In genomic region chr2:165874461-165875339, GRCm38 (mm10) we compare ENCODE assay signal across 8 mouse cellular contexts. TPM values are rescaled to one million over a fixed set of nuclear protein-coding genes. Genes with fewer than 3 reads are reported as not detected.
DNase-seq lines count a peak whose midpoint lies in the region; ATAC-seq and TF ChIP-seq lines count a peak whose summit lies in the region.

No protein-coding gene starts in this region.

- peaks cover 66% of the 10 kb centered on the region for H3K36me3 ChIP-seq in forebrain, embryonic 10.5 days (replicated peaks)
- peaks cover 77% of the 10 kb centered on the region for H3K36me3 ChIP-seq in heart, embryonic 14.5 days (ENCODE audit: control insufficient read depth, insufficient read depth, low read length)
- H3K36me3 ChIP-seq in liver, embryonic 16.5 days (ENCODE audit: control insufficient read depth, insufficient read depth): peaks cover 24% of the 10 kb centered on the region
- H3K36me3 ChIP-seq in neural tube, embryonic 13.5 days: peaks cover 24% of the 10 kb centered on the region
- H3K36me3 ChIP-seq in thymus, adult 2 months (ENCODE audit: control insufficient read depth, insufficient read depth, low read length): peaks cover 20% of the 10 kb centered on the region

- peak overlapping the region; percentile 22; the same call in 1 of the 2 replicates for H3K4me3 ChIP-seq in forebrain, embryonic 10.5 days
- no peak overlapping the region; a peak in 1 of 4 replicates for H3K4me3 ChIP-seq in heart, embryonic 14.5 days (ENCODE audit: control insufficient read depth in 1 of 2, insufficient read depth in 1 of 2, low read depth in 1 of 2, low read length in 2 of 2)
- no peak overlapping the region for H3K4me3 ChIP-seq in liver, embryonic 16.5 days (ENCODE audit: low read depth, low read length)
- peak overlapping the region; percentile 26 for H3K4me3 ChIP-seq in neural tube, embryonic 13.5 days
- no peak overlapping the region for H3K4me3 ChIP-seq in thymus, adult 2 months (ENCODE audit: control insufficient read depth, insufficient read depth, low read length)

- H3K27ac ChIP-seq in forebrain, embryonic 10.5 days: peak overlapping the region; percentile 100
- peak overlapping the region; percentile 74 to 87 for H3K27ac ChIP-seq in heart, embryonic 14.5 days (replicated peaks in 1 of 2; ENCODE audit: control insufficient read depth in 1 of 2, insufficient read depth in 1 of 2, low read depth in 2 of 2, low read length in 2 of 2)
- peak overlapping the region; percentile 58 for H3K27ac ChIP-seq in liver, embryonic 16.5 days (ENCODE audit: low read length)
- H3K27ac ChIP-seq in neural tube, embryonic 13.5 days (replicated peaks): peak overlapping the region; percentile 98
- H3K27ac ChIP-seq in thymus, adult 2 months (ENCODE audit: control insufficient read depth, insufficient read depth, low read length): no peak overlapping the region

- peak overlapping the region; percentile 50 for H3K4me2 ChIP-seq in heart, embryonic 14.5 days (ENCODE audit: low read length)
- no peak overlapping the region for H3K4me2 ChIP-seq in liver, embryonic 16.5 days (ENCODE audit: low read depth, low read length)
- peak overlapping the region; percentile 65 for H3K4me2 ChIP-seq in neural tube, embryonic 13.5 days

- no peak for TF ChIP-seq POLR2A in thymus, adult 2 months (IDR thresholded peaks at IDR 0.05; ENCODE audit: control insufficient read depth, extremely low read depth, insufficient read depth, low read length, poor library complexity)

- no peak for TF ChIP-seq CTCF in thymus, adult 2 months (IDR thresholded peaks at IDR 0.05; ENCODE audit: borderline replicate concordance, control insufficient read depth, extremely low read depth, insufficient read depth, low read length, poor library complexity)

- H3K9ac ChIP-seq in heart, embryonic 14.5 days (ENCODE audit: low read length): peak overlapping the region; percentile 61
- H3K9ac ChIP-seq in liver, embryonic 16.5 days (ENCODE audit: low read depth, low read length): no peak overlapping the region
- peak overlapping the region; percentile 80 for H3K9ac ChIP-seq in neural tube, embryonic 13.5 days

- no peaks in the 10 kb centered on the region for H3K9me3 ChIP-seq in forebrain, embryonic 10.5 days
- no peaks in the 10 kb centered on the region for H3K9me3 ChIP-seq in heart, embryonic 14.5 days (ENCODE audit: control insufficient read depth, low read length)
- H3K9me3 ChIP-seq in liver, embryonic 16.5 days (replicated peaks; ENCODE audit: control insufficient read depth, low read length): no peaks in the 10 kb centered on the region
- no peaks in the 10 kb centered on the region for H3K9me3 ChIP-seq in neural tube, embryonic 13.5 days

- H3K4me1 ChIP-seq in forebrain, embryonic 10.5 days: peaks cover 76% of the 10 kb centered on the region
- peaks cover 53 to 78% of the 10 kb centered on the region in 2 experiments for H3K4me1 ChIP-seq in heart, embryonic 14.5 days (ENCODE audit: control insufficient read depth in 2 of 2, insufficient read depth in 2 of 2, low read length in 2 of 2)
- peaks cover 53% of the 10 kb centered on the region for H3K4me1 ChIP-seq in liver, embryonic 16.5 days (ENCODE audit: control insufficient read depth, low read depth, low read length)
- H3K4me1 ChIP-seq in neural tube, embryonic 13.5 days (replicated peaks): peaks cover 96% of the 10 kb centered on the region
- H3K4me1 ChIP-seq in thymus, adult 2 months (replicated peaks; ENCODE audit: control insufficient read depth, insufficient read depth, low read length): peaks cover 23% of the 10 kb centered on the region

- H3K27me3 ChIP-seq in forebrain, embryonic 10.5 days (ENCODE audit: poor library complexity, severe bottlenecking): no peaks in the 10 kb centered on the region
- H3K27me3 ChIP-seq in heart, embryonic 14.5 days (ENCODE audit: control insufficient read depth, insufficient read depth, low read length): no peaks in the 10 kb centered on the region
- no peaks in the 10 kb centered on the region for H3K27me3 ChIP-seq in liver, embryonic 16.5 days (ENCODE audit: control insufficient read depth, insufficient read depth, low read depth, low read length)
- H3K27me3 ChIP-seq in neural tube, embryonic 13.5 days: no peaks in the 10 kb centered on the region
- no peaks in the 10 kb centered on the region for H3K27me3 ChIP-seq in thymus, adult 2 months (ENCODE audit: control insufficient read depth, insufficient read depth, low read length)

- peak; percentile 69 to 80 for DNase-seq in urinary bladder, adult 18-20 months (ENCODE audit: low spot score in 2 of 2)
- no peak for DNase-seq in urinary bladder, postnatal 10 days (ENCODE audit: low spot score)
- peak; percentile 67 for DNase-seq in forebrain, embryonic 10.5 days (ENCODE audit: extremely low spot score, low spot score)
- peak; percentile 89 for DNase-seq in kidney, postnatal 14 days
- no peak for DNase-seq in thymus, adult 2 months

- ATAC-seq in heart, embryonic 14.5 days (ENCODE audit: insufficient number of reproducible peaks, insufficient read depth, low FRiP score, low read depth): peak; percentile 74
- ATAC-seq in liver, embryonic 16.5 days (ENCODE audit: low read depth): peak; percentile 44
- ATAC-seq in neural tube, embryonic 13.5 days (ENCODE audit: low read depth): peak; percentile 88

- 36% methylated on average over 13 of the region's 13 CpGs for WGBS in forebrain, embryonic 10.5 days
- 38% methylated on average over 13 of the region's 13 CpGs for WGBS in heart, embryonic 14.5 days
- WGBS in liver, embryonic 16.5 days (ENCODE audit: insufficient replicate concordance): 56% methylated on average over 13 of the region's 13 CpGs
- 10% methylated on average over 13 of the region's 13 CpGs for WGBS in neural tube, embryonic 13.5 days
- WGBS in thymus, adult 2 months: 78% methylated on average over 13 of the region's 13 CpGs

RNA-seq across cellular contexts. Expression of gene Zmynd8, which starts 24.1 kb away (rescaled TPM):
- polyA plus RNA-seq in forebrain, embryonic 10.5 days (2016; fragmentation: Nextera tagmentation; extraction: Ambion mirVana): 60.2 and 64.4 TPM in 2 replicates
- 35.9 and 38.0 TPM in 2 replicates for polyA plus RNA-seq in heart, embryonic 14.5 days (2014; fragmentation: Nextera tagmentation; extraction: Ambion mirVana)
- 20.0 and 23.6 TPM in 2 replicates for polyA plus RNA-seq in liver, embryonic 16.5 days (2015; fragmentation: Nextera tagmentation; extraction: Ambion mirVana)
- 69.0 and 73.2 TPM in 2 replicates for polyA plus RNA-seq in neural tube, embryonic 13.5 days (2015; fragmentation: Nextera tagmentation; extraction: Ambion mirVana)
- polyA plus RNA-seq in thymus, adult 2 months (2012; rRNA removed): 30.3 and 30.9 TPM in 2 replicates

Comparison
In these comparisons a context has a peak if more than half of its experiments do, and no peak if none do; other contexts are left out.
1. DNase-seq: peak in urinary bladder, adult 18-20 months (2 of 2), forebrain, embryonic 10.5 days (single experiment) and kidney, postnatal 14 days (single experiment); none in urinary bladder, postnatal 10 days (single experiment) and thymus, adult 2 months (single experiment).
2. H3K4me3 ChIP-seq: peak in forebrain, embryonic 10.5 days (single experiment) and neural tube, embryonic 13.5 days (single experiment); none in heart, embryonic 14.5 days (0 of 2), liver, embryonic 16.5 days (single experiment) and thymus, adult 2 months (single experiment).
3. Peak in every context shown above with its lines, with median percentiles within 50 percentile points of each other: ATAC-seq.